Mouse (Mus musculus): ENCODE data around the gene Ankrd66.

GRCm38 (mm10) chr17:43504594-43504934 lies 38.9 kb downstream of the Ankrd66 start:
- no peak for TF ChIP-seq CTCF (conservative IDR thresholded peaks at IDR 0.05; ENCODE audit: low read length)
- TF ChIP-seq NANOG (IDR thresholded peaks at IDR 0.05; ENCODE audit: borderline replicate concordance, low read length): no peak
- no peak for TF ChIP-seq POU5F1 (IDR thresholded peaks at IDR 0.05; ENCODE audit: borderline replicate concordance, low read length)
